Mouse (Mus musculus) erythroid progenitor cell, adult 5-6 weeks (primary cell): Measurements from ENCODE around the gene Cog5. TPM values are rescaled to one million over a fixed set of nuclear protein-coding genes. Genes with fewer than 3 reads are reported as not detected.
A peak's percentile ranks its signal among the peaks of the same experiment; 100 is the strongest.

Source experiments
- ATAC-seq: replicated peaks from 2 replicates; pipeline ENCODE4 v1.8.0; 2016; ENCODE audit warnings: moderate number of reproducible peaks, mild to moderate bottlenecking, moderate TSS enrichment, inconsistent platforms; ENCODE audit not compliant: poor library complexity, low FRiP score, severe bottlenecking
- total RNA-seq, 2 experiments: library from RNA; stranded (forward) in 1 of 2; stranded (reverse) in 1 of 2; fragments of 150-400 nt in 1 of 2; fragments of 186-747, 209-891 nt in 1 of 2; gene quantifications; 2 replicates each; pipeline versions ENCODE4 v1.2.3 to v1.2.4; 2015 to 2017; ENCODE audit warnings: low replicate concordance in 2 of 2

Cog5 gene
- total RNA-seq, 2 experiments from 2014 or later = 7.0 to 16.8 TPM

- ATAC-seq = peak; percentile 85
Measured at GRCm38 (mm10) chr12:31806410-31807154, 151.9 kb downstream of the Cog5 start.

DNA sequence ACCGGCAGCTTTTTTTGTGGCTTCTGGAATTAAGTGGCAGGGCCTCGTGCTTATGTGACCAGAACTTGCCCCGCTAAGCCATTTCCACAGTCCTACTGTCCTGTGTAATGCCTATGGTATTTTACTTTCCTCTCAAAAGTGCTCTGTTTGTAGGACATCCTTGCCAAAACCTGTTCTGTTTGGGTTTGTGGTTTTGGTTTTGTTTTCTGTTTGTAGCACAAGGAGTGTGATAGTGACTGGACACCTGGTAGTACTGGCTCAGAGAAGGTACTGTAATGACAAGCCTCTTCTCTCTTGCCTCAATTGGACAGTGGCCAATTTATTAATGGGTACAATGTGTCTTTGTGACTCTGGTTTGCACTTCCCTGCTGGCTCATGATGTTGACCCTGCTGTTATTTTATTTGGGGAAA lies 163.4 kb downstream of the Cog5 start:
- ATAC-seq = no peak

DNA sequence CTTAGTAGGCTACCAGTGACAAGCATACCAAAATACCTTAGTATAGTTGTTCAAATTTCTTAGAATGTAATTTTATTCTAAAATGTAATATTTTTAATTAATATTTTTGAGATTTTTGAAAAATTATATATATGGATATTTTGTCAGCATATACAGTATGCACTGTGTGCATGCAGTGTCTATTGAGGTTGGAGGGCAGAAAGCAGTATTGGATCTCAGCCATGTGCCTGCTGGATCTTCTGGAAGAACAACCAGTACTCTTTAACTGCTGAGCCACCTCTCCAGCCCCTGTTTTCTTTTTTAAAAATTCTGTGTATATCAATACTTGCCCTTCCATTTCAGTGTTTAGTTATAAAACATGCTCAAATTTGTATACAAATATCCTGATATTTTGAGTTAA lies 164.4 kb downstream of the Cog5 start:
- no peak for ATAC-seq

- ATAC-seq = no peak
Measured at GRCm38 (mm10) chr12:31819520-31819919, 164.9 kb downstream of the Cog5 start.

GRCm38 (mm10) chr12:31823671-31824070 lies 169.0 kb downstream of the Cog5 start:
- no peak for ATAC-seq

DNA sequence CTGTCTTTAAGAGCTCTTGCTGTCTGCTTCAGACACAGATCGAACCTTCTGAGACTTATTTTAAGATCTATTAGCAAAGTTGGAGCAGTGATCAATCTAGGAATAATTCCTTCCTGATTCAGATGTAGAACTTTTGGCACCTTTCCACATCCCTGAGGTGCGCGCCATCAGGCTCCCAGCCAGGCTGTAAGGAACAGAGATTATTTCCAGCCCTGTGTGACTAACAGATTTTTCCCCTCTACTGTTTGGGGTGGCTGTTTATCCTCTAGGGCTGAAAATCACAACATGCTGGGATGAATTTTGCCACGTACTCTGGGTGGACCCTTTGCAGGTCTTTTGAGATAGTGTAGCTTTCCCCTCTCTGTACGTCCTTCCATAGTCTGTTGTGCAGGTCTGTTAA lies 170.2 kb downstream of the Cog5 start:
- ATAC-seq = no peak

- no peak for ATAC-seq
Measured at GRCm38 (mm10) chr12:31825821-31826220, 171.2 kb downstream of the Cog5 start.

GRCm38 (mm10) chr12:31826476-31826875 lies 171.8 kb downstream of the Cog5 start:
- ATAC-seq = no peak

- no peak for ATAC-seq
Measured at GRCm38 (mm10) chr12:31835480-31835879, 180.8 kb downstream of the Cog5 start.

DNA sequence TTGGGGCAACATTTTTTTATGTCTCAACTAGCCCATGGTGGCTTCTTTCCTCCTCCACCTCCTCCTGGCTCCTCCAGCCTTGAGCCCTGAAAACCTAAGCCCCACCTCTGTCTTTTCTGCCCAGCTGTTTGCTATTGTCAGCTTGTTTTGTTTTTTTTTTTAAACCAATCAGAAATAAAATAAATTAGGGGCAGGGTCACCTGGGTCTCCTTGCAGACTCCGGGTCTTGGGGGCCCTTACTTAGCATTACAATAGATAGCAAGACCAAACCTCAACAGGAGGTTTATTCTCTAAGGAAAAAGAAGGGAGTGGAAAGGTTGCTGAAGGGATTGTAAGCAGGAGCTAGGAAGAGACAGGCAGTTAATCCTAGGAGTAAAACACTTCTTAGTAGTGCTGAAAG lies 181.5 kb downstream of the Cog5 start:
- no peak for ATAC-seq

DNA sequence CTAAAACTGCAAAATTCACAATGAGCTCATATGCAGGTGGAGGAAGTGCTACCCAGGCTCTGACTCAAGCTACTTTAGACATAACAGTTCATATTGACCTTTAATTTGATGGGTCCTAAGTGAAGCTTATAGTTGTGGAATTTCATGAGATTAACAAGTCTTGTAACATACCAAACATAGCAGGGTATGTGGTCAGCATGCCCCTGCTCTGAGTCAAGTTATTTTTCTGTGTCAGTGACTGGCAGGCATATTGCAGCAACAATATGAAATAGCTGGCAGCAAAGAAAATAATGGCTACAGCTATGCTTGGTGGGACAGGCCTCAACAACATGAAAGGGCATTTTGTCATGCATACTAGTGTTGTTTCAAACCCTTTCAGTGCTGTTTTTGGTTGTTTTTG lies 183.9 kb downstream of the Cog5 start:
- no peak for ATAC-seq

DNA sequence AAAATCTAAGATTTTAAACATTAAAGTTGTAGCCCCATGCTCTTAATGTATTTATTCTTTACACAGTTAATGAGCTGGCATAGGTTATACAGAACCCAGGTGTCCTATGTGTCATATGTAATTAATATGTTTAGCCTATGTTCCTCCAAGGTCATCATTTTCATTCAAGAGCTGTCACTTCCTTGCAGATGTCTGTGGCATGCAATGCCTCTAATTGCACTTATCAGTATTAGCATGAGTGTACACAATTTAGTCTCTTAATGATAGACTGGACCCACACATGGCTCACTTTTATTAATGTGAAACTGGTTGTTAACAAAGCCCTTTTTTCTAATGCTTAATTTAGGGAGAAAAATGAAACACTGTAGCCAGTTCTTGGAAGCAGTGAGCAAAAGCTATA lies 184.6 kb downstream of the Cog5 start:
- no peak for ATAC-seq

- ATAC-seq = no peak
Measured at GRCm38 (mm10) chr12:31846077-31846476, 191.4 kb downstream of the Cog5 start.

- peak; percentile 71 for ATAC-seq
Measured at GRCm38 (mm10) chr12:31848630-31849415, 194.2 kb downstream of the Cog5 start.

GRCm38 (mm10) chr12:31849601-31850000 lies 194.9 kb downstream of the Cog5 start:
- no peak; the same call in 1 of the 2 replicates for ATAC-seq

DNA sequence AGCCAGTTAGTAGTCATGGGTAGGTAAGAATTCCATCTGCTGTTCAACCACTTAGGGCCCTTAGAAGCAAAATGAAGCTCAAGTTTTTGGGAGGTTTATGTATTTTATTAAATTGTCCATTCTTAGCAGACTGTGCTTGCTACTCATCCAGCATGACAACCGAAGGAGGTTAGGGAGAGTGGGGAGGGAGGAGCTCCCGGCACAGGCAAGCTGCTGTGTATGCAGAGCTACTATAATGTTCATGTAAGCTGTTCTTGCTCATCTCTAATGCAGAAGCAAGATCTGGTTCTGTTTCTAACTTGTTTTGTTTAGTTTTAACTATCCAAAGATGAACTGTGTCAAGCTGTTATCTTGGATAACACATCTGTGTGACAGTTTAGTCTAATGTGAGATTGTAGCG lies 199.4 kb downstream of the Cog5 start:
- ATAC-seq = no peak

- no peak for ATAC-seq
Measured at GRCm38 (mm10) chr12:31854817-31855216, 200.1 kb downstream of the Cog5 start.

GRCm38 (mm10) chr12:31857784-31858183 lies 203.1 kb downstream of the Cog5 start:
- no peak for ATAC-seq

DNA sequence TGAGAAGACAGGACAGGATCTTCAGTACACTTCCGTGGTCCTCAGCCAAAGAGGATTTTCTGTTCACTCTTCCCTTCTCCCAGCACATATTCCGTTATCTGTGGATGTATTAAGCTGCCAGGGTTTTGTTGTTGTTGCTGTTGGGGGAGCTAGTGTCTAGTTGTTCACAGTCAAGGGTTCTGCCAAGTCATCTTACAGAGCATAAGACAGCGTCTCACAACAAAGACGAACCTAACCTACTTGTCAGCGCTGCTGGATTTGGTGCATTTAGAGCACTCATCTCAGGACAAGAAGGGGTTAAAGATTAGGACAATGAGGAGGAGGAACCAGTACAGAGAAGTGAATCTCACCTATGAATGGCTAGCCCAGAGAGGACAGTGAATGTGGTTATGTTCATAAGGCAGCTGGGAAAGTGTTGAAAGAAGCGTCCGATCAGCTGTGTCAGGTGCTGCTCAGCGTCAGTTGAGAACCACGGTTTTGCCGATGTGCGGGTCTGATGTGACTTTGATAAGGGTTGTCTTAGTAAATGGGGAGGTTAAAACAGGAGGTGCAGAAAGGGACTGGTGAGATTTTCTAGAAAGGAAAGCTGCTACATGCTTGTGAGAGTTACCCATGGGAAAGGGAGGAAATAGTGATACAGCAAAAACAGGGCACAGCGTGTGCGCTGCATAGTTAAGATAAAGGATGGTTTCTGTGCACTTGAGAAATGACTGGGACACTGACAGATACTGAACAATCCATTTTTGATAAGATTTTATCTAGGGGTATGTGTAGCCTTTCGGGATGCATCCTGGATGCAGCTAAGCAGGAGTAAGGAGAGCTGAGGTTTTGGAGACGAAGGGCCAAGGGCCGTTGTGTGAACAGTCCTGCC lies 208.2 kb downstream of the Cog5 start:
- peak; percentile 70 for ATAC-seq

- ATAC-seq = no peak
Measured at GRCm38 (mm10) chr12:31876775-31877174, 222.1 kb downstream of the Cog5 start.
